Mouse (Mus musculus) MEL (cell line): ENCODE results near the gene Atf2.

Source experiments
- CHD2 ChIP-seq: IDR thresholded peaks from 2 replicates; pipeline ENCODE4 v1.6.1; 2011; ENCODE audit warnings: low read length, improper control_type of control experiment
- CTCF ChIP-seq, 3 experiments: IDR thresholded peaks in 2 of 3; conservative IDR thresholded peaks in 1 of 3; 2 replicates each; pipeline ENCODE4 v1.5.1; 2011 to 2012; ENCODE audit warnings: low read length in 3 of 3, low read depth in 2 of 3, mild to moderate bottlenecking in 2 of 3, improper control_type of control experiment in 1 of 3, inconsistent platforms in 1 of 3, mixed read lengths in 1 of 3, moderate library complexity in 1 of 3; ENCODE audit not compliant: control insufficient read depth in 1 of 3, insufficient read depth in 1 of 3, poor library complexity in 1 of 3, severe bottlenecking in 1 of 3
- EP300 ChIP-seq, 2 experiments: IDR thresholded peaks; 2 replicates each; pipeline ENCODE4 v1.6.1; 2011; ENCODE audit warnings: improper control_type of control experiment in 2 of 2, low read length in 2 of 2, low read depth in 1 of 2, mild to moderate bottlenecking in 1 of 2
- HCFC1 ChIP-seq: IDR thresholded peaks from 2 replicates; pipeline ENCODE4 v1.6.1; 2012; ENCODE audit warnings: low read depth, mild to moderate bottlenecking, inconsistent platforms, low read length, improper control_type of control experiment, moderate library complexity
- MAZ ChIP-seq: IDR thresholded peaks from 2 replicates; pipeline ENCODE4 v1.6.1; 2012; ENCODE audit warnings: low read depth, mild to moderate bottlenecking, inconsistent platforms, low read length, improper control_type of control experiment
- NRF1 ChIP-seq: IDR thresholded peaks from 2 replicates; pipeline ENCODE4 v1.6.1; 2014; ENCODE audit warnings: low read depth, mild to moderate bottlenecking, inconsistent platforms, low read length, improper control_type of control experiment, moderate library complexity; ENCODE audit not compliant: poor library complexity, insufficient read depth, severe bottlenecking
- POLR2A ChIP-seq, 2 experiments: IDR thresholded peaks; 2 replicates each; pipeline ENCODE4 v1.6.1; 2011 to 2012; ENCODE audit warnings: low read length in 2 of 2, mild to moderate bottlenecking in 2 of 2, control low read depth in 1 of 2, improper control_type of control experiment in 1 of 2, low read depth in 1 of 2, moderate library complexity in 1 of 2; ENCODE audit not compliant: control insufficient read depth in 1 of 2, insufficient read depth in 1 of 2, poor library complexity in 1 of 2
- POLR2AphosphoS2 ChIP-seq: IDR thresholded peaks from 2 replicates; pipeline ENCODE4 v1.6.1; 2011; ENCODE audit warnings: low read length, improper control_type of control experiment
- SMC3 ChIP-seq: IDR thresholded peaks from 2 replicates; pipeline ENCODE4 v1.6.1; 2011; ENCODE audit warnings: low read depth, low read length, improper control_type of control experiment
- USF2 ChIP-seq, 2 experiments: IDR thresholded peaks; 2 replicates each; pipeline ENCODE4 v1.6.1; 2011 to 2012; ENCODE audit warnings: improper control_type of control experiment in 2 of 2, low read length in 2 of 2, borderline replicate concordance in 1 of 2, inconsistent platforms in 1 of 2, low read depth in 1 of 2, mild to moderate bottlenecking in 1 of 2; ENCODE audit not compliant: insufficient read depth in 1 of 2

- no peak for TF ChIP-seq POLR2A (IDR thresholded peaks at IDR 0.05; ENCODE audit: control insufficient read depth in 1 of 2, insufficient read depth in 1 of 2, low read depth in 1 of 2, low read length in 2 of 2, poor library complexity in 1 of 2)
- TF ChIP-seq NRF1 = no peak
- no peak for TF ChIP-seq CHD2
- TF ChIP-seq HCFC1 = no peak
- no peak for TF ChIP-seq SMC3
- no peak for TF ChIP-seq USF2 (IDR thresholded peaks at IDR 0.05; ENCODE audit: borderline replicate concordance in 1 of 2, insufficient read depth in 1 of 2, low read depth in 1 of 2, low read length in 2 of 2)
- no peak for TF ChIP-seq EP300 (IDR thresholded peaks at IDR 0.05; ENCODE audit: low read depth in 1 of 2, low read length in 2 of 2)
- no peak for TF ChIP-seq POLR2AphosphoS2
- peak in 1 of 3 experiments; percentile 40; a peak in 2 of 6 replicates for TF ChIP-seq CTCF (IDR thresholded peaks at IDR 0.05 in 2 of 3, conservative IDR thresholded peaks at IDR 0.05 in 1 of 3; ENCODE audit: control insufficient read depth in 1 of 3, insufficient read depth in 1 of 3, low read depth in 2 of 3, low read length in 3 of 3, poor library complexity in 1 of 3, severe bottlenecking in 1 of 3)
- no peak for TF ChIP-seq MAZ
Observed at GRCm38 (mm10) chr2:73885997-73886396, 6.4 kb downstream of the Atf2 start.
